Mouse (Mus musculus): ENCODE data around the gene Mpnd. TPM values are rescaled to one million over a fixed set of nuclear protein-coding genes. Genes with fewer than 3 reads are reported as not detected.

Mpnd gene
- polyA plus RNA-seq, 1 experiment from 2014 or later: 112 TPM

DNA sequence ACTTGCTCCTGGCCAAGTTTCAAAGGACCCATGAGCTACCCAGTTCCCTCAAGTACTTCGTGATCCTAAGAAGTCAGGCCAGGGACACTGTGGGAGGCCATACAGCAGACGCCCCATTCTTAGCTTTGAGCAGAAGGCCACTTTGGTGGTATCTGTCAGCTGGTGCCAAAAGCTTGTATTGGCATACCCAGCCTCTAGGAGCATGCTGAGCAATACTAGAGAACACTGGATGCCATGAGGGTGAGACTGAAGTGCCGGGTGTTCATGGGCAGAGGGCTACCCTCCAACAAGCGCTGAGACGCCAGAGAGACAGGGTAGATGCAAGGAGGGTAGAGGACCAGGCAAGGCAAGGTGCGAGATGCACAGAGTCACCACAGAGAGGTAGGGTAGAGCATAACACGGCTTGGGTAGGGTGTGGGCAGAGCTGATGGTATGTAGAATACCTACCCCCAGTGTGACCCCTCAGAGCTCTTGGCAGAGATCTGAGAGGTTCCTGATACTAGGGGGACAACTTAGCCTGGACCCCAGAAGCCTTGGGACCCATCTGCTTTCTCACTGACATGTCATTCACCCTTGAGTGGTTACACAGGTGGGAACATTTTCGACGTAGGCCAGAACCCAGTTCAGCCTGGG, 24.8 kb downstream of the Mpnd start:
- Histone ChIP-seq H3K27me3 (ENCODE audit: control insufficient read depth, insufficient read depth, low read length) (no peaks in the 10 kb centered on the region), H3K4me2 (replicated peaks; ENCODE audit: low read depth, low read length) (no peak overlapping the region), H3K27ac (ENCODE audit: low read depth, low read length) (no peak overlapping the region), H3K36me3 (ENCODE audit: control insufficient read depth, insufficient read depth, low read length) (peaks cover 36% of the 10 kb centered on the region), H3K9ac (ENCODE audit: low read depth, low read length) (no peak overlapping the region), H3K9me3 (ENCODE audit: control insufficient read depth, low read length) (no peaks in the 10 kb centered on the region), H3K4me1 (ENCODE audit: control insufficient read depth, insufficient read depth, low read length) (peaks cover 27% of the 10 kb centered on the region), H3K4me3 (ENCODE audit: low read length) (no peak overlapping the region)
- ATAC-seq (ENCODE audit: low FRiP score, low TSS enrichment): peak; percentile 3; the same call in 1 of the 2 replicates
- 89% methylated on average over 9 of the region's 9 CpGs for WGBS

DNA sequence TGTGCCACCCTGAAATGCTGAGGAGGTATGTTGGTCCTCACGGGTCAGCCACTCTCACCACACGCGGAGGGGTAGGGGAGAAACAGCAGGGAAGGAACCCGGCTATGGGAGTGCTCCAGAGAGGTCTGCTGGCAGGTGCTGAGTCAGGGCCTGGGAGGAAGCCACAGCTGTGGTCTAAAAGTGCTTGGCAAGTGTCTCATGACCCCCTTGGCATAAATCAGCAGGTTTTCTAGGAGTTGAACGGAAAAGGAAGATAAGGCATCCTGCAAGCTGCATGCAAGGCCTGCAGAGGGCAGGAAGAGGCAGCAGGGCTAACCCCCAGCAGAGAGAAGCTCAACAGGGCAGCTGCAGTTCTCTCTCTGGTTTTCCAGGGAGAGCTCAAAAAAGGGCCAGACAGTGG, 25.4 kb downstream of the Mpnd start:
- no peaks in the 10 kb centered on the region for H3K27me3 ChIP-seq (ENCODE audit: control insufficient read depth, insufficient read depth, low read length)
- H3K27ac ChIP-seq (ENCODE audit: low read depth, low read length): no peak overlapping the region
- no peak overlapping the region for H3K4me2 ChIP-seq (replicated peaks; ENCODE audit: low read depth, low read length)
- H3K4me3 ChIP-seq (ENCODE audit: low read length): no peak overlapping the region
- H3K36me3 ChIP-seq (ENCODE audit: control insufficient read depth, insufficient read depth, low read length): peaks cover 36% of the 10 kb centered on the region
- 38% methylated on average over 5 of the region's 5 CpGs for WGBS
- 0 out of 2 replicates have a peak overlapping the region, but pooled peaks have one; percentile 12 for H3K9ac ChIP-seq (ENCODE audit: low read depth, low read length)
- no peaks in the 10 kb centered on the region for H3K9me3 ChIP-seq (ENCODE audit: control insufficient read depth, low read length)
- peak; percentile 39; the same call in 1 of the 2 replicates for ATAC-seq (ENCODE audit: low FRiP score, low TSS enrichment)
- peaks cover 30% of the 10 kb centered on the region for H3K4me1 ChIP-seq (ENCODE audit: control insufficient read depth, insufficient read depth, low read length)

DNA sequence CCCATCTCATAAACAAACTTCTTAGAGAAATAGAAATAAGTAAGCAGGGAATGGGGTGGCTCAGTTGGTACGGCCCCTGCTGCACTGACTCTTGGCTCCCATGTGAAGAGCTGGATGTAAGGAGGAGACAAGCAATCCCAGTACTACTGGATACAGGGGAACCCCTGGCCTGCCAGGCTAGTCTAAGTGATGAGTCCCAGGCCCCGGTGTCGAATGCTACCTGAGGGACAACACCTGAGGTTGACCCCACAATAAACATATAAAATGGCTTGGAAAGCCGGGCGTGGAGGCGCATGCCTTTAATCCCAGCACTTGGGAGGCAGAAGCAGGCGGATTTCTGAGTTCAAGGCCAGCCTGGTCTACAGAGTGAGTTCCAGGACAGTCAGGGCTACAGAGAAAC, 25.9 kb downstream of the Mpnd start:
- H3K9ac ChIP-seq (ENCODE audit: low read depth, low read length): 0 out of 2 replicates have a peak overlapping the region, but pooled peaks have one; percentile 12
- 84% methylated on average over 7 of the region's 7 CpGs for WGBS
- no peak for ATAC-seq (ENCODE audit: low FRiP score, low TSS enrichment)
- peaks cover 30% of the 10 kb centered on the region for H3K4me1 ChIP-seq (ENCODE audit: control insufficient read depth, insufficient read depth, low read length)
- no peak overlapping the region for H3K27ac ChIP-seq (ENCODE audit: low read depth, low read length)
- H3K27me3 ChIP-seq (ENCODE audit: control insufficient read depth, insufficient read depth, low read length): no peaks in the 10 kb centered on the region
- H3K36me3 ChIP-seq (ENCODE audit: control insufficient read depth, insufficient read depth, low read length): peaks cover 36% of the 10 kb centered on the region
- H3K9me3 ChIP-seq (ENCODE audit: control insufficient read depth, low read length): no peaks in the 10 kb centered on the region
- H3K4me2 ChIP-seq (replicated peaks; ENCODE audit: low read depth, low read length): no peak overlapping the region
- H3K4me3 ChIP-seq (ENCODE audit: low read length): no peak overlapping the region

DNA sequence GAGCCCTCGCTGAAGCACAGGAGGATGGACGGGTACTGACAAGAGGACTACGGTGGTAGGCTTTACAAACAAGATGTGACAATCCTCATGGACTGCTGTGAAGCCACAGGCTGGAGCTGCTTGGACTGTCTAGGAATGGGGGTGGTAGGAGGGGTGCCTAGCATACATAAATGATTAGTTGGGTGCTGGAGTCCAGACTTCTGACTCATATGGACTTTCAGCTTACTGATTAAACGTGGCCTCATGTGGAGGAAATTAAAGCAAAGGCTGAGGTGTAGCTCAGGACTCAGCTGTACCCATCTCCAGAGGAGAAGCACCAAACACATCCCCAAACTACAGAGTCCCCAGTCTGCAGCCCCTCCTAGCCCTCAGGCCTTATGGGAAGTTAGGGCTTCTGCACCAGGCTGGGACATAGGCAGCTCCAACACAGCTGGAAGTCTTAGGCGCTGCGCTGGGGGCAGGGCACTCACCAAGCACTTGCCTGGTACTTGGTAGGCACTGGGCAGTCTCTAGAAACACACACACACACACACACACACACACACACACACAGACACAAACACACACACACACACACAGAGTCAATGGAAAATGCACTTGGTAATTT, 26.7 kb downstream of the Mpnd start:
- H3K36me3 ChIP-seq (ENCODE audit: control insufficient read depth, insufficient read depth, low read length): peaks cover 36% of the 10 kb centered on the region
- no peak for ATAC-seq (ENCODE audit: low FRiP score, low TSS enrichment)
- 0 out of 2 replicates have a peak overlapping the region, but pooled peaks have one; percentile 24 for H3K27ac ChIP-seq (ENCODE audit: low read depth, low read length)
- peaks cover 30% of the 10 kb centered on the region for H3K4me1 ChIP-seq (ENCODE audit: control insufficient read depth, insufficient read depth, low read length)
- H3K9ac ChIP-seq (ENCODE audit: low read depth, low read length): no peak overlapping the region
- 73% methylated on average over 6 of the region's 6 CpGs for WGBS
- H3K4me3 ChIP-seq (ENCODE audit: low read length): no peak overlapping the region
- H3K27me3 ChIP-seq (ENCODE audit: control insufficient read depth, insufficient read depth, low read length): no peaks in the 10 kb centered on the region
- H3K9me3 ChIP-seq (ENCODE audit: control insufficient read depth, low read length): no peaks in the 10 kb centered on the region
- H3K4me2 ChIP-seq (replicated peaks; ENCODE audit: low read depth, low read length): no peak overlapping the region; the same call in 1 of the 2 replicates

DNA sequence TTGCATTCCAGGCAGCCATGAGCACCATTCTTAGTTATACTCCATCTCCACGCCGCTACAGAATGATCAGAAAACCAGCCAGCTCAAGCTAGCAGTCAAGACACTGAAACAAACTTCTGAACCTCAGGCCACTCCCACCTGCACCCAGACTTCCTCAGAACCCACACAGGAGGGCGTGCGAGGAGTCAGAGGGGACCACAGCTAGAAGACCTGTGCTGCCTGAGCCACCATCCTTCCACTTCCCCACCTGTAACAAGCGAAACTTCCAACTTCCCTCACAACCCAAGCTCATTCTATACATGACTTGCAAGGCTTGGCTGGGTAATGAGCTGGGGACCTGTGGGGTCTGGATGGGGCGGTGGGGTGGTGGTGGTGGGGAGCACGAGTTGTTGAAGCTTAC, 27.3 kb downstream of the Mpnd start:
- Histone ChIP-seq H3K36me3 (ENCODE audit: control insufficient read depth, insufficient read depth, low read length) (peaks cover 36% of the 10 kb centered on the region), H3K9ac (ENCODE audit: low read depth, low read length) (no peak overlapping the region), H3K4me1 (ENCODE audit: control insufficient read depth, insufficient read depth, low read length) (peaks cover 30% of the 10 kb centered on the region), H3K27me3 (ENCODE audit: control insufficient read depth, insufficient read depth, low read length) (no peaks in the 10 kb centered on the region), H3K27ac (ENCODE audit: low read depth, low read length) (no peak overlapping the region), H3K4me3 (ENCODE audit: low read length) (no peak overlapping the region), H3K4me2 (replicated peaks; ENCODE audit: low read depth, low read length) (no peak overlapping the region), H3K9me3 (ENCODE audit: control insufficient read depth, low read length) (no peaks in the 10 kb centered on the region)
- ATAC-seq (ENCODE audit: low FRiP score, low TSS enrichment): no peak
- 68% methylated on average over 7 of the region's 7 CpGs for WGBS

DNA sequence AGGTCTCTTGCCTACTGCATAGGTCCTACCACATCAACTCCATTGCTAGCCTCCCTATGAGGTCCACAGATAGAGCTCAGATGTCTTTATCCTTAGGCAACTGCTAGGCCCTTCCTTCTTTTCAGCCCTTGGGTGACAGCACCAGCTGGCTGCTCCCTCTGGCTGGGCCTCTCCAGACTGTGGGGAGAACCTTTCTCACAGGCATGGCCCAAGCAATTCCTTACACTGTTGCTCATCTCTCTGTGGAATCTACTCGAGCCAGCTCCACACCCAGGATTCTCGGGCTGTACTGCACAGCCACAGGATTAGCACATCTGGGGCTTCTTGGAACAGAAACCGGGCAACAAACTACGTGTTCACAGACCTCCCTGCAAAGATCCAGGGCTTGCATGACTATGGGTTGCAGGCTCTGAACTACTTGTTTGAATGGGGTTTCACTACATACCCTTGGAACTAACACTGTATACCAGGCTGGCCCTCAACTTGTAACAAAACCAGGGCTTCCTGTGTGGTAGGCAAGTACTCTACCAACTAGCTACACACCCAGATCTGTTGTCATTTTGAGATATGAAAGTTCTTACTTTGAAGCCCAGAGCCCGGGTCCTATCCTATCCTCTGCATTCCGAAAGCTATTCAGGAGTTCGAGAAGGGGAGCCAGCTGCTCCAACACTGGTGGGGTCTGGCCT, 28.7 kb downstream of the Mpnd start:
- 90% methylated on average over 7 of the region's 7 CpGs for WGBS
- no peak overlapping the region for H3K4me3 ChIP-seq (ENCODE audit: low read length)
- H3K9me3 ChIP-seq (ENCODE audit: control insufficient read depth, low read length): no peaks in the 10 kb centered on the region
- H3K4me1 ChIP-seq (ENCODE audit: control insufficient read depth, insufficient read depth, low read length): peaks cover 30% of the 10 kb centered on the region
- peaks cover 25% of the 10 kb centered on the region for H3K36me3 ChIP-seq (ENCODE audit: control insufficient read depth, insufficient read depth, low read length)
- no peak overlapping the region for H3K4me2 ChIP-seq (replicated peaks; ENCODE audit: low read depth, low read length)
- H3K27ac ChIP-seq (ENCODE audit: low read depth, low read length): no peak overlapping the region
- H3K27me3 ChIP-seq (ENCODE audit: control insufficient read depth, insufficient read depth, low read length): no peaks in the 10 kb centered on the region
- ATAC-seq (ENCODE audit: low FRiP score, low TSS enrichment): no peak
- peak overlapping the region; percentile 94; the same call in 1 of the 2 replicates for H3K9ac ChIP-seq (ENCODE audit: low read depth, low read length)

DNA sequence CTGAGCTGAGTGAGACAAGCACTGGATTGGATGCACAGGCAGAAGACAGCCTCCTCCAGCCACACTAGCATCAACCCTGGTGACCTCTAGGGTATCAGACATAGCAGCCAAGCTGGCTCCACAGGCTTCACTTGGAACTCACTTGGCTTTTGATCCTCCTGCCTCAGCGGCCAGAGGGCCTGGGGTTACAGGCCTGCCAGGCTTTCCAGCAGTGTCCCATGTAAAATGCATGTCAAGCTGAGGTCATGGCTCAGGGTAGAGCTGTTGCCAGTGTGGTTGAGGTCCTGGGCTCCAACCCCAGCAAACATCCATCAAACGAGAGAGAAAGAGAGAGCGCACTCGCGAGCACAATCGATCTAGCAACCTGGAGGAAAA, 29.2 kb downstream of the Mpnd start:
- WGBS: 81% methylated on average over 6 of the region's 6 CpGs
- Histone ChIP-seq H3K27me3 (ENCODE audit: control insufficient read depth, insufficient read depth, low read length) (no peaks in the 10 kb centered on the region), H3K4me2 (replicated peaks; ENCODE audit: low read depth, low read length) (peak overlapping the region; percentile 70), H3K9ac (ENCODE audit: low read depth, low read length) (peak overlapping the region; percentile 94), H3K4me3 (ENCODE audit: low read length) (peak overlapping the region; percentile 91; the same call in 1 of the 2 replicates), H3K9me3 (ENCODE audit: control insufficient read depth, low read length) (no peaks in the 10 kb centered on the region), H3K36me3 (ENCODE audit: control insufficient read depth, insufficient read depth, low read length) (peaks cover 20% of the 10 kb centered on the region), H3K4me1 (ENCODE audit: control insufficient read depth, insufficient read depth, low read length) (peaks cover 30% of the 10 kb centered on the region), H3K27ac (ENCODE audit: low read depth, low read length) (no peak overlapping the region)
- no peak for ATAC-seq (ENCODE audit: low FRiP score, low TSS enrichment)

DNA sequence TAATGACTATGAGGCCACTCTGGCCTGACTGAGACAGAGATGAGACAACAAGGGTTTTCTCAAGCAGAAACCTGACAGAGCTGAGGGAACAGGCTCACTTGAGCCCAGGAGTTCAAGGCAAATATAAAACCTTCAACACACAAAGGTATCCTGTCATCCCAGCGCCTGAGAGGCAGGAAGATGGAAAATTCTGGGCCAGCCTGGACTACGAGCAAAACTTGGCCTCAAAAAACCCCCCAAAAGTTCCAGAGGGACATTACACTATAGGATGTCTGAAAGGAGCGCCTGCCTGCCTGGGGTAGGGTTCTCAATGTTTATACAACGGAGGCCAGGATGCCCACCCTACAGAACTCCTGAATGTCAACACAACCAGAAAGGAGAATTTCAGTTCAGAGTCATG, 29.7 kb downstream of the Mpnd start:
- H3K27ac ChIP-seq (ENCODE audit: low read depth, low read length): no peak overlapping the region
- no peaks in the 10 kb centered on the region for H3K9me3 ChIP-seq (ENCODE audit: control insufficient read depth, low read length)
- no peak for ATAC-seq (ENCODE audit: low FRiP score, low TSS enrichment)
- 54% methylated on average over 4 of the region's 4 CpGs for whole genome bisulfite sequencing
- peak overlapping the region; percentile 91 for H3K4me3 ChIP-seq (ENCODE audit: low read length)
- peak overlapping the region; percentile 94 for H3K9ac ChIP-seq (ENCODE audit: low read depth, low read length)
- peaks cover 19% of the 10 kb centered on the region for H3K36me3 ChIP-seq (ENCODE audit: control insufficient read depth, insufficient read depth, low read length)
- H3K4me1 ChIP-seq (ENCODE audit: control insufficient read depth, insufficient read depth, low read length): peaks cover 30% of the 10 kb centered on the region
- H3K4me2 ChIP-seq (replicated peaks; ENCODE audit: low read depth, low read length): peak overlapping the region; percentile 70
- no peaks in the 10 kb centered on the region for H3K27me3 ChIP-seq (ENCODE audit: control insufficient read depth, insufficient read depth, low read length)
